Mouse (Mus musculus) lung, adult 2 months (tissue): Measurements from ENCODE around the gene Serpinb6d. TPM values are rescaled to one million over a fixed set of nuclear protein-coding genes. Genes with fewer than 3 reads are reported as not detected.

Source experiments
- DNase-seq: peaks from one replicate; pipeline ENCODE4 v3.0.0; 2022
- H3K4me1 ChIP-seq: fragments of 200-500 bp; 2 replicates; pipeline ENCODE4 v1.6.1; 2011; ENCODE audit warnings: low read length; ENCODE audit not compliant: control insufficient read depth, insufficient read depth
- H3K4me3 ChIP-seq: fragments of 200-500 bp; replicated peaks from 2 replicates; pipeline ENCODE3; 2011; ENCODE audit warnings: low read depth, mild to moderate bottlenecking, control low read depth, low read length; ENCODE audit errors: extremely low read depth
- CTCF ChIP-seq: fragments of 200-500 bp; IDR thresholded peaks from 2 replicates; pipeline ENCODE4 v1.5.1; 2011; ENCODE audit warnings: mild to moderate bottlenecking, low read length, control low read depth; ENCODE audit not compliant: insufficient read depth
- POLR2A ChIP-seq: fragments of 200-500 bp; IDR thresholded peaks from 2 replicates; pipeline ENCODE4 v1.6.1; 2011; ENCODE audit warnings: low read depth, mild to moderate bottlenecking, control low read depth, low read length, borderline replicate concordance; ENCODE audit errors: extremely low read depth
- WGBS: fragments of 180-500 bp; shearing (Covaris S2); methylation state at CpG from one replicate; pipeline ENCODE4 v1.1.7; 2018; 5-methylcytosine and 5-hydroxymethylcytosine counted together
- polyA plus RNA-seq: library from polyadenylated mRNA; depleted of rRNA; stranded (reverse); fragments of >200 nt; gene quantifications from 2 replicates; pipeline ENCODE4 v1.2.3, GENCODE M21; 2012; rRNA removed

Gene Serpinb6d
- polyA plus RNA-seq, result not detected in 2 replicates

DNA sequence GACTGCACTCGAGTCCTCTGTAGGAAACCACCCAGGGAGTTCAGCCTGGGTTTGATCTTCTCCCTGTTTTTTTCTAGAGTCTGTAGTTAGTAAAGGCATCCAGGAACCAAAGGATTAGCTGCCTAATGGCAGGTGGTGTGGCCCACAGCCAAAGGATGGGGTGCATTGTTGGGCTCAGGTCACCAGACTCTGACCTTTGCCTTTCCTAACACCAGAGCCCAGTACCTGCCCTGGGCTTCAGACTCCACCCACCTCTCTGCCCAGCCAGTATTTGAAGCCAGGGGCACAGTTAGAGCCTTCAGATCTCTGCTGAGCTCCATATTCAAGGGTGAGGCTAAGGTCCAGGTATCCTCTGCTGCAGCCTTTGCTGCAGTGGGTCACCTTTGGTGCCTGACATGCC lies at the start of gene Serpinb6d:
Serpinb6d (plus strand) TSS at position 301 of the 400 bp plus-strand sequence.
- DNase-seq, result no peak
- Histone ChIP-seq H3K4me3 (no peak within 1 kb of the TSS), H3K4me1 (no peaks in the 10 kb centered on the region)
- TF ChIP-seq POLR2A (no peak), CTCF (no peak)
- 45% methylated on average over 1 of the region's 1 CpGs for WGBS

- Histone ChIP-seq H3K4me3 (no peak overlapping the region), H3K4me1 (no peaks in the 10 kb centered on the region)
- DNase-seq, result no peak
- 83% methylated on average over 2 of the region's 2 CpGs for WGBS
- no peak for TF ChIP-seq POLR2A
- TF ChIP-seq CTCF, result no peak
These were observed 38.3 kb upstream of the Serpinb6d start for GRCm38 (mm10) chr13:33622921-33623320.

DNA sequence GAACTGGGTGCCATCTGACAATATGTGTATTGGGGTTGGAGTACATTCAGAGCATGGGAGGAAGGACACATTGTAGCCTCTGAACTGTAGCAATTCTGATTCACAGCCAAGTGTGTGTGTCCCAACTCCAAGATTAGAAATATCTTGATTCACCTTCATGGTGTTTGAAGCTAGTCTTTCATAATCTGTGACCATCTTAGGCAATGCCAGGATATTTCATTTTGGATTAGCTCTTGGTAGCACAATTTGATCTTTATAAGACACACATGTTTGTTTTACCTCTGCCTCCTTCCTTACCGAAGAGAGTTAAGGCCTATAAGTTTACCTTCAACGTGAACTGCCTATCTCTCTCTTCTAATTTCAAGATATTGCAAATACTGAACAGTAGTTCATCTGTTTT lies 18.7 kb upstream of the Serpinb6d start:
- WGBS, result 67% methylated on average over 2 of the region's 2 CpGs
- DNase-seq, result no peak

GRCm38 (mm10) chr13:33662550-33662949 lies 1.3 kb downstream of the Serpinb6d start:
- TF ChIP-seq POLR2A, result no peak
- no peak for TF ChIP-seq CTCF
- Histone ChIP-seq H3K4me3 (no peak overlapping the region), H3K4me1 (no peaks in the 10 kb centered on the region)
- DNase-seq, result no peak

More for the DNA sequence above, 18.7 kb upstream of the Serpinb6d start:
- TF ChIP-seq CTCF, result no peak
- TF ChIP-seq POLR2A, result no peak
- Histone ChIP-seq H3K4me1 (no peaks in the 10 kb centered on the region), H3K4me3 (no peak overlapping the region)

GRCm38 (mm10) chr13:33720296-33720695 lies 59.1 kb downstream of the Serpinb6d start:
- DNase-seq, result no peak
- TF ChIP-seq CTCF (no peak), POLR2A (no peak)
- WGBS, result 69% methylated on average over 2 of the region's 2 CpGs
- Histone ChIP-seq H3K4me3 (no peak overlapping the region), H3K4me1 (no peaks in the 10 kb centered on the region)

Other genes with a start within 250 kb of the Serpinb6d start
- gene Serpinb9g, start 176.6 kb upstream of the Serpinb6d start, polyA plus RNA-seq, result not detected in 2 replicates
- not detected in 2 replicates for gene Serpinb6e, start 182.0 kb downstream of the Serpinb6d start, polyA plus RNA-seq
- gene Serpinb6c, start 244.3 kb downstream of the Serpinb6d start, polyA plus RNA-seq, result not detected in 2 replicates